Mouse (Mus musculus) forebrain, embryonic 10.5 days (tissue): ENCODE measurements around the gene Olfr822. TPM values are rescaled to one million over a fixed set of nuclear protein-coding genes. Genes with fewer than 3 reads are reported as not detected.
"Not testable (repeated sequence)": the region's sequence is repeated elsewhere in the genome, so short reads cannot be mapped to it uniquely, and the experiment has no call there.

ENCODE experiments used
- DNase-seq: peaks from one replicate; pipeline ENCODE4 v3.0.0-alpha.2; 2017; ENCODE audit warnings: low spot score; ENCODE audit errors: extremely low spot score
- H3K27ac ChIP-seq: fragments of 300-500 bp; sonication (generic); 2 replicates; pipeline ENCODE4 v1.5.1; 2016; ENCODE audit warnings: mild to moderate bottlenecking
- H3K27me3 ChIP-seq: fragments of 300-500 bp; sonication (generic); 2 replicates; pipeline ENCODE4 v1.6.1; 2016; ENCODE audit warnings: mild to moderate bottlenecking; ENCODE audit not compliant: poor library complexity, severe bottlenecking
- H3K36me3 ChIP-seq: fragments of 300-500 bp; sonication (generic); replicated peaks from 2 replicates; pipeline ENCODE4 v1.6.1; 2016; ENCODE audit warnings: mild to moderate bottlenecking, moderate library complexity
- H3K4me1 ChIP-seq: fragments of 300-500 bp; sonication (generic); 2 replicates; pipeline ENCODE4 v1.6.1; 2016
- H3K4me3 ChIP-seq: fragments of 300-500 bp; sonication (generic); 2 replicates; pipeline ENCODE4 v1.5.1; 2016; ENCODE audit warnings: mild to moderate bottlenecking, moderate library complexity
- H3K9me3 ChIP-seq: fragments of 300-500 bp; sonication (generic); 2 replicates; pipeline ENCODE4 v1.6.1; 2016; ENCODE audit warnings: mild to moderate bottlenecking, moderate library complexity
- WGBS: fragments of 180-500 bp; shearing (Covaris S2); methylation state at CpG from one replicate; pipeline ENCODE4 v1.1.7; 2016; 5-methylcytosine and 5-hydroxymethylcytosine counted together
- polyA plus RNA-seq: library from polyadenylated mRNA; unstranded; fragments of >200 nt; fragmentation: Nextera tagmentation; extraction: Ambion mirVana; gene quantifications from 2 replicates; pipeline ENCODE4 v1.2.1, GENCODE M21; 2016

Olfr822 gene
- polyA plus RNA-seq, result not detected in 2 replicates

DNA sequence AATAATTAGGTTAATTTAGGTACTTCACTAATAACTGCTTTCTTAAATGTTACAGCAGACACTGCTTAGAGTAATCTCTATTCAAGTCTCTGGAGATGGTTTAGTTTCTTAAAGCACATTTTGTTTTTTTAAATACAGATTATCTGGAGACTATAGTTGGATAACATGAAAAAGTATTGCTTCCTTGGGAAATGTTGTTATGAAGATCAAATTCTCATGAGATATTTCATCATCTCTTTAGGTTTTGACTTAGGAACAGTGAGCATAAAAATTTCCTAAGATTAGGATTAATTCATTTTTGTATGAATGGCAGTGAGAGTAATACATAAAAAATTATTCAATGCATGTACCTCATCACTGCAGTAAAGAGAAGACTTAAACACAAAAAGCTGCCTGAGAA, at the start of gene Olfr822:
Gene Olfr822 (plus strand): TSS at position 301 of the 400 bp plus-strand sequence.
- Histone ChIP-seq H3K9me3 (no peaks in the 10 kb centered on the region), H3K27me3 (no peaks in the 10 kb centered on the region), H3K4me1 (no peaks in the 10 kb centered on the region), H3K27ac (no peak within 1 kb of the TSS), H3K36me3 (no peaks in the 10 kb centered on the region), H3K4me3 (no peak within 1 kb of the TSS)
- no peak for DNase-seq

DNA sequence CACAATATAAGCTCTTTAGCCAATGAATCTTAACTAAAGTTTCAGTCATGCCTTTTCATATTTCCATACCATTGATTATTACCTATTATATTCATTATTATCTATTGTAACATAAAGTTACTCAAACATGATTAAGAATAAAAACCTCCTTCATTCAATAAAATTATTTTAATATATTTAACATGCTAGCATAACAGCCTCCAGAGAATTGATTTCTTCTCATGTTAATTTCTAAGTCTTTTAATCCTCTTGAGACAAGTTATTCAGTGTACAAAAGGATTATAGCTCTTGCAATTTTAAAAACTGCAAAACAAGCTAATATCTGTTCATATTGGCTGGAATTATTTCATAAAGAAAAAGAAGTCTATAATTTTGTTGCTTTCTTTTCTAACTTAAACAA, 41.0 kb upstream of the Olfr822 start, which contains the start of gene Olfr821:
Gene Olfr821 (plus strand): TSS at position 301 of the 400 bp plus-strand sequence.
- DNase-seq, result no peak
- Histone ChIP-seq H3K36me3 (no peaks in the 10 kb centered on the region), H3K9me3 (no peaks in the 10 kb centered on the region), H3K27ac (no peak within 1 kb of the TSS), H3K4me3 (no peak within 1 kb of the TSS), H3K4me1 (no peaks in the 10 kb centered on the region), H3K27me3 (no peaks in the 10 kb centered on the region)

DNA sequence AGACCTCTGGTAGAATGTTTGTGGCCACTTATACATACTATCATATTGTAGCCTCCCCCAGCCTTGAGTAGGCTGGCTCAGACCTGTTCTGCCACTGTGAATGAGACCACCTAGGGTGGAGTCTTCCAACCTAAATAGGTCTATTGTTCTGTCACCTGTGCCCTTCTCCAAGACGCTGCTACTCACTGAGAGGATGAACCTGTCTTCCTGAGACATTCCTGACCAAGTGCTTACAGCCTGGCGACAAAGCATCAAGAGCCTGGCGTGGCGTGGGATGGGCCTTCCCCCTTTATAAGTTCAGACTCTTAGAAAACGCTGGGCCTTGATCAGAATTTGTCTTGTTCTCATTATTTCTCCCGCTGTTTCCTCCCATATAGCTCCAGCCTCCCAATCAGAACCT, 33.9 kb upstream of the Olfr822 start:
- no peak for DNase-seq
- Histone ChIP-seq H3K4me1 (no peaks in the 10 kb centered on the region), H3K4me3 (no peak overlapping the region), H3K36me3 (no peaks in the 10 kb centered on the region), H3K27me3 (no peaks in the 10 kb centered on the region), H3K9me3 (no peaks in the 10 kb centered on the region), H3K27ac (no peak overlapping the region)
- WGBS, result 63% methylated on average over 6 of the region's 6 CpGs

DNA sequence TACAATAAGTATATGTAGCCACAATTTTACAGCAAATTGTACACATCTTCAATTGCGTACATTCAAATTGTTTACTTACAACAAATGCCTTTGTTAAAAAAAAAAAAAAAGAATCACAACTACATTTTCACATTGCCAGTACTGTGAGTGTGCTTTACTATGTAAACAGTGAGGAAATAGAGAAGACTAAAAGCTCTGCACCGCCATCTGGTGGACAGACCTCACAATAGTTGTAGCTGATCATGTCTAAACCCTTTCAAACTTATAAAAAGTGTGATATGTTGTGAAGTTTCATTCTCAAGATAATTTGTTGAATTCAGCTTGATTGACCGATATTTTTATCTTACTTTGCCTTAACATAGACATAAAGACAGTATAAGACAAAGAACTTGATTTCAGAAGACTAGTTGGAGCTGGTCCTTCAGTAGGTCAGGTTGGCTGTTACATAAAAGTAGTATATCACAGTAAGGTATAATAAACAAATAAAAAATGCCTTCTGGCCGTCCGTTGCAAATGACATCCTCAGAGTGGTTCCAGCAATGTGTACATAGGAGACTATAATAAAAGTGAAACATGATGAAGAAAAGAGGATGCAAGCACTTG, 21.9 kb downstream of the Olfr822 start:
- no peaks in the 10 kb centered on the region for H3K4me1 ChIP-seq
- H3K27ac ChIP-seq, result no peak overlapping the region
- DNase-seq, result peak; percentile 38
- WGBS, result 29% methylated on average over 5 of the region's 5 CpGs
- H3K27me3 ChIP-seq, result no peaks in the 10 kb centered on the region
- no peak overlapping the region for H3K4me3 ChIP-seq
- H3K36me3 ChIP-seq, result no peaks in the 10 kb centered on the region
- no peaks in the 10 kb centered on the region for H3K9me3 ChIP-seq

DNA sequence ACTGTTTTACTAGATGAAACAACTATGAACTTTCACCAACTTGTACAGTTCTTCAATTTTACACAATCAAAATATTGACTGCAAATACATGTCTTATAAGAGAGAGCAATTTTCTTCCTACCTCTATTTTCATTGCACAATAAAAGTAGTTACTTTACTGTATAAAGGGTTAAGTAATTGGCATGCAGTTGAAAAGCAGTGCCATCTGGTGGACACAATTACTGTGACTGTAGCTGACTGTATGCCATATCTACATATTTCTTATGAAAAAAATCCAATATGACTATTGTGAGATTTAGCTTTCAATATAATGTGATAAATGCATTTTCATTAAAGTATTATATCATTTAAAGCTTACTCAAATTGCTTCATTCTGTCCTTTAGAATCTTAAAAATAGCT, 25.1 kb downstream of the Olfr822 start:
- no peaks in the 10 kb centered on the region for H3K27me3 ChIP-seq
- H3K27ac ChIP-seq, result no peak overlapping the region
- no peaks in the 10 kb centered on the region for H3K36me3 ChIP-seq
- no peak overlapping the region for H3K4me3 ChIP-seq
- no peaks in the 10 kb centered on the region for H3K4me1 ChIP-seq
- DNase-seq, result no peak
- no peaks in the 10 kb centered on the region for H3K9me3 ChIP-seq

DNA sequence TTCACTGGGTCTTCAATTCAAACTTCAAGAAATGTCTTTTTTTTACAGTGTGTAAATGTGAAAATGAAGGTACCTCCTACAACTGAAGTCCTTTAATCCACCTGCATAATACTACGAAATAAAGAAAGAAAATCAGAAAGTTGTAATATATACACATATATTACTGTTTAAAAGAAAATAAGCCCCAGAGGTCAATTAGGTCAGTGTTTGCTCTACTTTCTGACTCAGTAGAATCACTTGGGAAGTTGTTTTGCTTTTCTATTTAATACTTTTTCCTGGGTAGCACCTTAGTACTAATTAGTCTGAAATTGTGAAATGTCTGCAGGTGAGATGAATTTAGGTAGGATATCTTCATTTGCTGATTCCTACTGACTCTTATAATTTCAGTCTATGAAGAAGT, 44.3 kb downstream of the Olfr822 start, which contains the start of gene Olfr823:
Gene Olfr823 (minus strand): TSS at position 101 of the 400 bp plus-strand sequence.
- 82% methylated on average over 1 of the region's 1 CpGs for WGBS
- not testable (repeated sequence) for H3K9me3 ChIP-seq, H3K4me3 ChIP-seq, H3K27ac ChIP-seq, H3K27me3 ChIP-seq, H3K36me3 ChIP-seq, H3K4me1 ChIP-seq, DNase-seq

DNA sequence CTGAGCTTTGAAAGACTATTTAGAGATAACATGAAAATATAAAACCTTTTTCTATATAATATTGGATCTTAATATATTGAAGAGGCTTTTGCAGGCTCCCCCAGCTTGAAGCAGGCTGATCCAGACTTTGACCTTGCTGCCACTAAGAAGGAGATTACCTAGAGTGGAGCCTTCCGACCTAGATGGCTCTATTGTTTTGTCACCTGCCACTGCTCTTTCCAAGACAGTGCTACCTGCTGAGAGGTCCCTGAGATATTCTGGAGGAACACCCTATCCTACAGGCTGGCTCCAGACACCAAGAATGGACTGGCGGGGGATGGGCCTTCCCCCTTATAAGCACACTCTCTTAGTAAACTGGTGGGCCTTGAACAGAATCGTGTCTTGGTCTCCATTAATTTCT, 45.0 kb downstream of the Olfr822 start:
- H3K36me3 ChIP-seq, H3K4me3 ChIP-seq, H3K27ac ChIP-seq, H3K9me3 ChIP-seq, H3K4me1 ChIP-seq, H3K27me3 ChIP-seq, DNase-seq: not testable (repeated sequence)
- 63% methylated on average over 3 of the region's 3 CpGs for WGBS

Other genes with a start within 250 kb of the Olfr822 start
- gene Olfr812, start 225.1 kb upstream of the Olfr822 start, polyA plus RNA-seq, result not detected in 2 replicates
- not detected in 2 replicates for gene Olfr813, start 215.8 kb upstream of the Olfr822 start, polyA plus RNA-seq
- not detected in 2 replicates for gene Olfr814, start 191.4 kb upstream of the Olfr822 start, polyA plus RNA-seq
- not detected in 2 replicates for gene Olfr815, start 165.3 kb upstream of the Olfr822 start, polyA plus RNA-seq
- gene Olfr816, start 155.6 kb upstream of the Olfr822 start, polyA plus RNA-seq, result not detected in 2 replicates
- not detected in 2 replicates for gene Olfr818, start 122.1 kb upstream of the Olfr822 start, polyA plus RNA-seq
- not detected in 2 replicates for gene Olfr819, start 103.9 kb upstream of the Olfr822 start, polyA plus RNA-seq
- not detected in 2 replicates for gene Olfr247, start 95.1 kb upstream of the Olfr822 start, polyA plus RNA-seq
- gene Gm10310, start 86.1 kb upstream of the Olfr822 start, polyA plus RNA-seq, result not detected in 2 replicates
- not detected in 2 replicates for gene Olfr820, start 58.6 kb upstream of the Olfr822 start, polyA plus RNA-seq
- not detected in 2 replicates for gene Olfr821, start 40.9 kb upstream of the Olfr822 start, polyA plus RNA-seq
- gene Olfr823, start 44.2 kb downstream of the Olfr822 start, polyA plus RNA-seq, result not detected in 2 replicates
- gene Olfr824, start 58.8 kb downstream of the Olfr822 start, polyA plus RNA-seq, result not detected in 2 replicates
- not detected in 2 replicates for gene Olfr825, start 95.6 kb downstream of the Olfr822 start, polyA plus RNA-seq
- gene Olfr826, start 113.0 kb downstream of the Olfr822 start, polyA plus RNA-seq, result not detected in 2 replicates
- not detected in 2 replicates for gene Olfr827, start 143.2 kb downstream of the Olfr822 start, polyA plus RNA-seq
- 2.6 and 3.0 TPM in 2 replicates for gene Neurod4, start 209.0 kb downstream of the Olfr822 start, polyA plus RNA-seq